Mouse (Mus musculus): ENCODE results near the gene Chd9. TPM values are rescaled to one million over a fixed set of nuclear protein-coding genes. Genes with fewer than 3 reads are reported as not detected.
A peak's percentile ranks its signal among the peaks of the same experiment; 100 is the strongest.

Chd9 gene
- polyA plus RNA-seq, 1 experiment from 2014 or later = 43.9 TPM

- no peak for ATAC-seq (replicated peaks; ENCODE audit: insufficient number of reproducible peaks, insufficient read depth, low FRiP score, low read depth)
Observed at GRCm38 (mm10) chr8:90841321-90841720, 13.2 kb downstream of the Chd9 start.

DNA sequence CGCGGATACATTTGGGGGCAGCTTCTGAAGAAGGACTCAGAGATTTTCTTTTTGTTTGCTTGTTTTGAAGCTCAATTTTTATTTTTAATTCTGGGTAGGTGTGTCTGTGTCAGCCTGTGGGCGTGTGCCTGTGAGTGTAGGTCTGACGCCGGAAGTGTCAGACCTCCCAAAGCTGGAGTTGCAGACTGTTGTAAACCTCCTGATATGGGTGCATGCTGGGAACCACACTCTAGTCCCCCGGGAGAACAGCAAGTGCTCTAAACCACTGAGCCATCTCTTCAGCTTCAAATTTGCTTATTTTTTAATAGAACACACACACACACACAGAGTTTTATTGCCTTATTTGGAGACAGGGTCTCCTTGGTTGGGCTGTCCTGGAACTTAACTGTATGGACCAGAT, 15.0 kb downstream of the Chd9 start:
- H3K9me3 ChIP-seq (replicated peaks) = no peaks in the 10 kb centered on the region
- H3K27ac ChIP-seq = no peak overlapping the region
- ATAC-seq (replicated peaks; ENCODE audit: insufficient number of reproducible peaks, insufficient read depth, low FRiP score, low read depth) = no peak
- H3K36me3 ChIP-seq = no peaks in the 10 kb centered on the region
- 80% methylated on average over 6 of the region's 6 CpGs for WGBS
- no peak overlapping the region for H3K9ac ChIP-seq
- H3K4me1 ChIP-seq (replicated peaks) = peaks cover 5% of the 10 kb centered on the region; the same call in 1 of the 2 replicates
- no peaks in the 10 kb centered on the region for H3K27me3 ChIP-seq
- H3K4me3 ChIP-seq = no peak overlapping the region
- no peak overlapping the region for H3K4me2 ChIP-seq

More at GRCm38 (mm10) chr8:90841321-90841720, 13.2 kb downstream of the Chd9 start:
- peak overlapping the region; percentile 40; the same call in 1 of the 2 replicates for H3K27ac ChIP-seq
- no peaks in the 10 kb centered on the region for H3K9me3 ChIP-seq (replicated peaks)
- H3K36me3 ChIP-seq = no peaks in the 10 kb centered on the region
- peaks cover 5% of the 10 kb centered on the region; the same call in 1 of the 2 replicates for H3K4me1 ChIP-seq (replicated peaks)
- no peak overlapping the region for H3K9ac ChIP-seq
- 62% methylated on average over 13 of the region's 13 CpGs for WGBS
- H3K27me3 ChIP-seq = no peaks in the 10 kb centered on the region
- no peak overlapping the region for H3K4me2 ChIP-seq
- no peak overlapping the region for H3K4me3 ChIP-seq

DNA sequence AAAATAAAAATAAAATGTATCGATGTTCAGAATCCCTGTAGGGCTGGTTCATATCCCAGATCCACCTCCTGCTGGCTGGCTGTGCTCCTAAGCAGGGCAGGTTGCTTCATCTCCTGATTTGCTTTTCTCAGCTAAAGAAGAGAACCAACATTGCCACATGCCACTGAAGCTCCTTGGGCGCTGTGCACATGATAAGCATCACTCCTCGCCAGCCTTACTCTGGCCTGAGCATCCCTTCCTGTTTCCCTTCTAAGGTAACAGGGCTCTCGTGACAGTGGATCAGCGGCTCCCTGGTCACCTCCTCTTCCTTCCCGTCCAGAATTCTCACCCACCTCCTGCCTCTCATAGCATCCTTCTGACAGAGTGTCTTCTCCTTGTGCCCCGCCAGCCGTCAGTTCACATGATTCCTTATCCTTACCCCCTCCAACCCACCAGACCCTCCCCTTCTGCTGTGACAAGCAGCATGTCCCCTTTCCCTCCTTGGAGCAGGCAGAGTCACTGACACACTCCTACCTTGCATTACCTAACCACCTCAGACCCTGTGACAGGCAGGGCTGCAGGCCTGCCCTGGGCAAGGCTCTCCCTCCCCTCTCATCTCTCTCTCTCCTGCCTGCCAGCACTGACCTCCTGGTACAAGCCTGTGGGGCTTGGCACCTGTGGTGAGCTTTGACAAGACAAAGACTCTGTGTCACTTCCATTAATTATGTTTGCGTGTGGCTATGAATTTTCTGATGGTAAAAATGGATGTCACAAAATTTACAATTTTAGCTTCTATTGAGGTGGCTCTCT, 16.2 kb downstream of the Chd9 start:
- Histone ChIP-seq H3K27ac (no peak overlapping the region), H3K9me3 (replicated peaks) (no peaks in the 10 kb centered on the region), H3K4me1 (replicated peaks) (peaks cover 5% of the 10 kb centered on the region; the same call in 1 of the 2 replicates), H3K4me3 (no peak overlapping the region), H3K27me3 (no peaks in the 10 kb centered on the region), H3K4me2 (no peak overlapping the region), H3K36me3 (no peaks in the 10 kb centered on the region), H3K9ac (no peak overlapping the region)
- ATAC-seq (replicated peaks; ENCODE audit: insufficient number of reproducible peaks, insufficient read depth, low FRiP score, low read depth) = no peak
- 72% methylated on average over 9 of the region's 9 CpGs for WGBS

- WGBS = 88% methylated on average over 7 of the region's 7 CpGs
- no peaks in the 10 kb centered on the region for H3K36me3 ChIP-seq
- no peak overlapping the region for H3K4me3 ChIP-seq
- H3K27me3 ChIP-seq = no peaks in the 10 kb centered on the region
- H3K27ac ChIP-seq = no peak overlapping the region
- no peaks in the 10 kb centered on the region for H3K9me3 ChIP-seq (replicated peaks)
- 0 out of 2 replicates have a peak, but pooled peaks cover under 1% of the 10 kb centered on the region for H3K4me1 ChIP-seq (replicated peaks)
- no peak overlapping the region for H3K9ac ChIP-seq
- ATAC-seq (replicated peaks; ENCODE audit: insufficient number of reproducible peaks, insufficient read depth, low FRiP score, low read depth) = no peak
- no peak overlapping the region for H3K4me2 ChIP-seq
Observed at GRCm38 (mm10) chr8:90847980-90848379, 19.8 kb downstream of the Chd9 start.

DNA sequence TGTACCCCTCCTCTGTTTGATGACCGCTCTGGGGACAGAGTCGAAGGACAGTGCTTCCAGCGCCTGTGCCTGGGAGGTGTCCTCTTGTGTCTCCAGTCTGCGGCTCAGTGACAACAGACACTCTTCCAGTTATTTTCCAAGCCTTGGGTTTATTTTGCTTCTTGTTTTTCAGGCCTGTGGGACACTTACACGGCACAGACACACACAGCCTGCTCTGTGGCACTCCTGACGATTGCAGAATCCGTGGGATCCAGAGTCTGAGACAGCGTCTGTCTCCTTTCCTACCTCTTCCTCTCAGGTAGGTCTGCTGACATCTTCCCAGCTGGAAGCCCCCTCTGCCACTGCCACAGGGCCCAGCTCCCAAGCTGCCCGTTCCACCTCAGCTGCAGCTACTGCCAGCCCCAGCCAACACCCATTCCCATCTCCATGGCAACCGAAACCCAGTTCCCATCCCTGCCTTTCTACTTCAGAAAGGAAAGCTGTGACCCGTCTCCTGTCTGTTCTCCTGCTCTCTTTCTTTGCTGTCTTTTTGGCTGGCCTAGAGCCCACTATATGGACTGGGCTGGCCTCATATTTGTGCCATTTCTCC, 21.4 kb downstream of the Chd9 start:
- Histone ChIP-seq H3K36me3 (no peaks in the 10 kb centered on the region), H3K9me3 (replicated peaks) (no peaks in the 10 kb centered on the region), H3K4me3 (no peak overlapping the region), H3K27me3 (no peaks in the 10 kb centered on the region), H3K27ac (no peak overlapping the region), H3K4me2 (no peak overlapping the region), H3K4me1 (replicated peaks) (peaks cover 9% of the 10 kb centered on the region), H3K9ac (no peak overlapping the region)
- ATAC-seq (replicated peaks; ENCODE audit: insufficient number of reproducible peaks, insufficient read depth, low FRiP score, low read depth) = no peak
- 70% methylated on average over 11 of the region's 11 CpGs for WGBS

DNA sequence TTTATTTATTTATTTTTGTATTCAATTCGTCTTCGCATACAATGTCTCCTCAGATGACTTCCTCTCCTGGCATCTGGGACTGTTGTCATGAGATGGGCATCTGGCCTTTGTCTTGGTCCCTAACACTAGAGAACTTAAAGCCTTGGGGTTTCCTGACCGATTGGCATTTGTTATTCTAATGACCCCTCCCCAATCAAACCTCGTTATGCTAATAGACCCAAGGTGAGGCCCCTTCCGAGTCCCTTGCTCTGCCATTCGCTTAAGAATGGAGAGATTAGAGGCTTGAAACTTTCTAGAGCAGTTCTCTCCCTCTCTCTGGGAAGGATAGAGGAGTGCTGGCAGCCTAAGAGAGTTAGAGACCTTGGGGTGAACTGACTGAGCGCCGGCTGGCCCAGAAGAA, 23.4 kb downstream of the Chd9 start:
- H3K36me3 ChIP-seq = no peaks in the 10 kb centered on the region
- no peak overlapping the region for H3K4me3 ChIP-seq
- H3K9ac ChIP-seq = no peak overlapping the region
- peaks cover 19% of the 10 kb centered on the region for H3K4me1 ChIP-seq (replicated peaks)
- no peak overlapping the region for H3K27ac ChIP-seq
- no peaks in the 10 kb centered on the region for H3K9me3 ChIP-seq (replicated peaks)
- H3K4me2 ChIP-seq = no peak overlapping the region
- no peaks in the 10 kb centered on the region for H3K27me3 ChIP-seq
- ATAC-seq (replicated peaks; ENCODE audit: insufficient number of reproducible peaks, insufficient read depth, low FRiP score, low read depth) = no peak
- WGBS = 53% methylated on average over 8 of the region's 8 CpGs

GRCm38 (mm10) chr8:90853971-90854670, 26.0 kb downstream of the Chd9 start:
- Histone ChIP-seq H3K27me3 (no peaks in the 10 kb centered on the region), H3K4me1 (replicated peaks) (peaks cover 19% of the 10 kb centered on the region), H3K27ac (peak overlapping the region; percentile 64), H3K4me3 (0 out of 2 replicates have a peak overlapping the region, but pooled peaks have one; percentile 16), H3K36me3 (no peaks in the 10 kb centered on the region), H3K9me3 (replicated peaks) (no peaks in the 10 kb centered on the region), H3K9ac (no peak overlapping the region), H3K4me2 (peak overlapping the region; percentile 51)
- no peak for ATAC-seq (replicated peaks; ENCODE audit: insufficient number of reproducible peaks, insufficient read depth, low FRiP score, low read depth)
- 67% methylated on average over 9 of the region's 9 CpGs for WGBS

DNA sequence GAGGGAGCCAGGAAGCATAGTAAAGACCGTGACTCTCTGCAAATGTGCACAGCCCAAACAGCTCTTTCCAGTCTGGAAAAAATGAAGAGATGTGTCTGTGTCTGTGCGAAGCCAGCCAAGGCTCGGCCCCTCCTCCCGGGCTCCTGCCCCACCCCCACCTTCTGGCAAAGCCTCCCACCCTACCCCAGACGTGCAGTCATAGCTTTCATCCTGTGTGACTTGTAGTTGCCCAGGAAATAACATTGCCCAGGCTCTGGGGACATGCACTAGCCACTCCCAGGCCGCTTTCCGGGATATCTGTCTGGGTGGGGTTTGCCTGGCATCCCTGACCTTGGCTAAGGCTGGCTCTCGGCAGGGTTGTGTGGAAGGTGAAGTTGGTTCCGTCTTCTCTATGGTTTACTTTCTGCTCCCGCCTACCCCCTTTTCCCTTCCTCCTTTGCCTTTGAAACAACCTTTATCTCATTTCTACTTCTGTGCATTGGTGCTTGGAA, 26.6 kb downstream of the Chd9 start:
- H3K27ac ChIP-seq = peak overlapping the region; percentile 64
- H3K36me3 ChIP-seq = no peaks in the 10 kb centered on the region
- peak overlapping the region; percentile 51 for H3K4me2 ChIP-seq
- H3K4me3 ChIP-seq = peak overlapping the region; percentile 16
- no peaks in the 10 kb centered on the region for H3K9me3 ChIP-seq (replicated peaks)
- peak; percentile 75 for ATAC-seq (replicated peaks; ENCODE audit: insufficient number of reproducible peaks, insufficient read depth, low FRiP score, low read depth)
- WGBS = 8% methylated on average over 10 of the region's 10 CpGs
- no peaks in the 10 kb centered on the region for H3K27me3 ChIP-seq
- H3K9ac ChIP-seq = no peak overlapping the region
- H3K4me1 ChIP-seq (replicated peaks) = peaks cover 19% of the 10 kb centered on the region

DNA sequence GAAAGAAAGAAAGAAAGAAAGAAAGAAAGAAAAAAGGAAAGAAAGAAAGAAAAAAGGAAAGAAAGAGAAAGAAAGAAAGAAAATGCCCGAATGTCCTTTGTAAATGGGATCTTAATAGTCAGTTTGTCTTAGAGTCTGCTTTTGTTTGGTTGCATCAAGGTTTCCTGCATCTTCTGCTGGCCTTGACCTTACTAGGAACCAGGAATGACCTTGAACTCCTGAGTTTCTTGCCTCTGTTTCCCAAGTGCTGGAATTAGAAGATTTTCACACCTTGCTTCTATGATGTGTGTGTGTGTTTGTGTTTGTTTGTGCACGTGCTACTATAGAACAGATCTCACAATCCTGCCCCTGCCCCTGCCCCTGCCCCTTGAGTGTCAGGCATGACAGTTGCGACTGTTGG, 28.0 kb downstream of the Chd9 start:
- H3K9me3 ChIP-seq (replicated peaks) = no peaks in the 10 kb centered on the region
- H3K9ac ChIP-seq = no peak overlapping the region
- ATAC-seq (replicated peaks; ENCODE audit: insufficient number of reproducible peaks, insufficient read depth, low FRiP score, low read depth) = no peak
- WGBS = 87% methylated on average over 3 of the region's 3 CpGs
- no peaks in the 10 kb centered on the region for H3K27me3 ChIP-seq
- H3K4me3 ChIP-seq = no peak overlapping the region
- H3K27ac ChIP-seq = no peak overlapping the region
- H3K4me1 ChIP-seq (replicated peaks) = peaks cover 20% of the 10 kb centered on the region
- no peak overlapping the region for H3K4me2 ChIP-seq
- H3K36me3 ChIP-seq = no peaks in the 10 kb centered on the region

DNA sequence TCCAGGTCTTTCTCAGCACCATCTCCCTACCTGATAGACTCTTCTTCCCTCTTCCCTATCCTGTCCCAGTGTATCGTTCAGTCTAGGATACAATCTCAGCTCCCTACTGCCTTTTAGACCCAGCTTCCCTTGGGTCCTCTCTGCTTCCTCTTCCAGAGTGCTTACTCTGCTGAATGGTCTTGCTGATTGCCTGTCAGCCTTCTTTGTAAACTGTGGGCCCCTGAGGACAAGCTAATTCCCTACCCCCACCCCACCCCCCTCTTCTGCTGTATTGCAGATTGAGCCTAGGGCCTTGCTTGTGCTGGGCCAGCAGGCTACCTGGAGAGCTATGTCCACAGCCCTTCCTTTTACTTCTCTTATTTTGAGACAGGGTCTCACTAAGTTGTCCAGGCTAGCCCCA, 28.8 kb downstream of the Chd9 start:
- 71% methylated on average over 1 of the region's 1 CpGs for WGBS
- H3K4me3 ChIP-seq = no peak overlapping the region
- H3K9ac ChIP-seq = no peak overlapping the region
- H3K27ac ChIP-seq = no peak overlapping the region
- H3K9me3 ChIP-seq (replicated peaks) = no peaks in the 10 kb centered on the region
- H3K27me3 ChIP-seq = no peaks in the 10 kb centered on the region
- H3K4me1 ChIP-seq (replicated peaks) = peaks cover 27% of the 10 kb centered on the region
- no peak for ATAC-seq (replicated peaks; ENCODE audit: insufficient number of reproducible peaks, insufficient read depth, low FRiP score, low read depth)
- H3K4me2 ChIP-seq = no peak overlapping the region
- H3K36me3 ChIP-seq = no peaks in the 10 kb centered on the region

DNA sequence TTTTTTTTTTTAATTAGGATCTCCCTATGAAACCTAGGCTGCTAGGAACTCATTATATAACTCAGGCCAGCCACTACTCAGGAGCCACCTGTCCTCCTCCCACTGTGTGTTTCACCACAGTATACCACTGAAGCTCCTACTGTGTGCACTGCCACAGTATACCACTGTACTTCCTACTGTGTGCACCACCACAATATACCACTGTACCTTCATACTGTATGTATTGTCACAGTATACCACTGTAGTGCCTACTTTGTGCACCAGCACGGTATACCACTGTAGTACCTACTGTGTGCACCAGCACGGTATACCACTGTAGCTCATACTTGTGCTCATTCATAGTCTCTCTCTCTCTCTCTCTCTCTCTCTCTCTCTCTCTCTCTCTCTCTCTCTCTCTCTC, 29.9 kb downstream of the Chd9 start:
- no peaks in the 10 kb centered on the region for H3K36me3 ChIP-seq
- ATAC-seq (replicated peaks; ENCODE audit: insufficient number of reproducible peaks, insufficient read depth, low FRiP score, low read depth) = no peak
- no peak overlapping the region for H3K9ac ChIP-seq
- H3K27ac ChIP-seq = no peak overlapping the region
- 92% methylated on average over 2 of the region's 2 CpGs for WGBS
- no peak overlapping the region for H3K4me2 ChIP-seq
- H3K27me3 ChIP-seq = no peaks in the 10 kb centered on the region
- H3K4me1 ChIP-seq (replicated peaks) = peaks cover 35% of the 10 kb centered on the region
- H3K4me3 ChIP-seq = no peak overlapping the region
- no peaks in the 10 kb centered on the region for H3K9me3 ChIP-seq (replicated peaks)

All from heart, embryonic 15.5 days (tissue).